Mouse (Mus musculus) ES-Bruce4 (cell line): ENCODE measurements at regions not wholly inside any gene's neighbourhood (a gene's known extent, or its start where the extent isn't known, plus 50 kb on each side); places are given as distances from the start of the nearest gene placed in this dataset.
"Not testable (repeated sequence)": the region's sequence is repeated elsewhere in the genome, so short reads cannot be mapped to it uniquely, and the experiment has no call there.

Experiments
- H3K27ac ChIP-seq: 2 replicates; pipeline ENCODE4 v1.5.1; 2012; ENCODE audit warnings: low read length, inconsistent platforms; ENCODE audit not compliant: insufficient read depth
- H3K27me3 ChIP-seq: 2 replicates; pipeline ENCODE4 v1.6.1; 2012; ENCODE audit warnings: mild to moderate bottlenecking, low read length, inconsistent platforms; ENCODE audit not compliant: control insufficient read depth, poor library complexity, insufficient read depth, severe bottlenecking
- H3K36me3 ChIP-seq: 2 replicates; pipeline ENCODE4 v1.6.1; 2012; ENCODE audit warnings: inconsistent platforms, mild to moderate bottlenecking, low read length, moderate library complexity; ENCODE audit not compliant: control insufficient read depth, poor library complexity, insufficient read depth, severe bottlenecking
- H3K4me1 ChIP-seq: one replicate; pipeline ENCODE4 v1.8.1; 2011; ENCODE audit warnings: low read length; ENCODE audit not compliant: control insufficient read depth, insufficient read depth
- H3K4me3 ChIP-seq: 2 replicates; pipeline ENCODE4 v1.5.1; 2011; ENCODE audit warnings: low read depth, mild to moderate bottlenecking, low read length
- H3K9ac ChIP-seq: 2 replicates; pipeline ENCODE4 v1.6.1; 2012; ENCODE audit warnings: low read depth, mild to moderate bottlenecking, inconsistent platforms; ENCODE audit not compliant: poor library complexity, severe bottlenecking
- H3K9me3 ChIP-seq: replicated peaks from 2 replicates; pipeline ENCODE4 v1.6.1; 2012; ENCODE audit warnings: mild to moderate bottlenecking, low read length, inconsistent platforms; ENCODE audit not compliant: control insufficient read depth, poor library complexity, insufficient read depth, severe bottlenecking
- CTCF ChIP-seq: IDR thresholded peaks from one replicate; pipeline ENCODE4 v1.8.1; 2011; ENCODE audit warnings: low read depth, low read length
- EP300 ChIP-seq: IDR thresholded peaks from 2 replicates; pipeline ENCODE4 v1.6.1; 2011; ENCODE audit warnings: low read depth, low read length; ENCODE audit not compliant: insufficient read depth
- POLR2A ChIP-seq: IDR thresholded peaks from one replicate; pipeline ENCODE4 v1.8.1; 2011; ENCODE audit warnings: low read length; ENCODE audit not compliant: insufficient read depth

- H3K4me3 ChIP-seq, result no peak overlapping the region
- no peaks in the 10 kb centered on the region for H3K4me1 ChIP-seq
- no peak overlapping the region for H3K9ac ChIP-seq
- no peaks in the 10 kb centered on the region for H3K36me3 ChIP-seq
- no peaks in the 10 kb centered on the region for H3K27me3 ChIP-seq
- H3K27ac ChIP-seq, result no peak overlapping the region
- no peaks in the 10 kb centered on the region for H3K9me3 ChIP-seq
- TF ChIP-seq POLR2A, result no peak
- no peak for TF ChIP-seq EP300
- TF ChIP-seq CTCF, result no peak
These were observed 59.1 kb downstream of the Klf6 start for GRCm38 (mm10) chr13:5920422-5920821.

GRCm38 (mm10) chr13:5931433-5931832 is 70.2 kb downstream of the Klf6 start:
- Histone ChIP-seq H3K36me3 (no peaks in the 10 kb centered on the region), H3K4me1 (no peaks in the 10 kb centered on the region), H3K27me3 (no peaks in the 10 kb centered on the region), H3K9ac (no peak overlapping the region), H3K27ac (no peak overlapping the region), H3K9me3 (no peaks in the 10 kb centered on the region), H3K4me3 (no peak overlapping the region)
- no peak for TF ChIP-seq EP300
- no peak for TF ChIP-seq CTCF
- no peak for TF ChIP-seq POLR2A

- no peak overlapping the region for H3K9ac ChIP-seq
- H3K27ac ChIP-seq, result no peak overlapping the region
- no peaks in the 10 kb centered on the region for H3K9me3 ChIP-seq
- H3K27me3 ChIP-seq, result no peaks in the 10 kb centered on the region
- H3K36me3 ChIP-seq, result no peaks in the 10 kb centered on the region
- H3K4me3 ChIP-seq, result no peak overlapping the region
- TF ChIP-seq EP300 (no peak), POLR2A (no peak), CTCF (no peak)
- no peaks in the 10 kb centered on the region for H3K4me1 ChIP-seq
These were observed 76.2 kb downstream of the Klf6 start for GRCm38 (mm10) chr13:5937436-5937835.

- H3K4me1 ChIP-seq, result no peaks in the 10 kb centered on the region
- H3K27me3 ChIP-seq, result no peaks in the 10 kb centered on the region
- H3K9ac ChIP-seq, result no peak overlapping the region
- TF ChIP-seq POLR2A (no peak), EP300 (no peak), CTCF (no peak)
- no peak overlapping the region for H3K4me3 ChIP-seq
- no peaks in the 10 kb centered on the region for H3K9me3 ChIP-seq
- no peak overlapping the region for H3K27ac ChIP-seq
- no peaks in the 10 kb centered on the region for H3K36me3 ChIP-seq
These were observed 76.7 kb downstream of the Klf6 start for GRCm38 (mm10) chr13:5937970-5938369.

- TF ChIP-seq POLR2A (no peak), CTCF (no peak), EP300 (no peak)
- Histone ChIP-seq H3K9me3 (no peaks in the 10 kb centered on the region), H3K4me1 (no peaks in the 10 kb centered on the region), H3K9ac (no peak overlapping the region), H3K27ac (no peak overlapping the region), H3K4me3 (no peak overlapping the region), H3K27me3 (no peaks in the 10 kb centered on the region), H3K36me3 (no peaks in the 10 kb centered on the region)
These were observed 78.1 kb downstream of the Klf6 start for GRCm38 (mm10) chr13:5939368-5939767.

GRCm38 (mm10) chr13:5952863-5953262 is 91.6 kb downstream of the Klf6 start:
- H3K36me3 ChIP-seq, result no peaks in the 10 kb centered on the region
- H3K27ac ChIP-seq, result no peak overlapping the region
- no peak overlapping the region for H3K4me3 ChIP-seq
- no peaks in the 10 kb centered on the region for H3K9me3 ChIP-seq
- TF ChIP-seq EP300, result no peak
- TF ChIP-seq CTCF, result no peak
- TF ChIP-seq POLR2A, result no peak
- no peak overlapping the region for H3K9ac ChIP-seq
- no peaks in the 10 kb centered on the region for H3K4me1 ChIP-seq
- no peaks in the 10 kb centered on the region for H3K27me3 ChIP-seq

- H3K4me3 ChIP-seq, result not testable (repeated sequence)
These were observed 93.8 kb downstream of the Klf6 start for GRCm38 (mm10) chr13:5955121-5955520.

More at GRCm38 (mm10) chr13:5955121-5955520, 93.8 kb downstream of the Klf6 start:
- H3K4me1 ChIP-seq, H3K9me3 ChIP-seq, H3K36me3 ChIP-seq, H3K27ac ChIP-seq, H3K9ac ChIP-seq, H3K27me3 ChIP-seq: not testable (repeated sequence)
